Mouse (Mus musculus) limb, embryonic 10.5 days (tissue): ENCODE data around the gene Gm21800. TPM values are rescaled to one million over a fixed set of nuclear protein-coding genes. Genes with fewer than 3 reads are reported as not detected.
"Not testable (repeated sequence)": the region's sequence is repeated elsewhere in the genome, so short reads cannot be mapped to it uniquely, and the experiment has no call there.

Experiments
- DNase-seq: peaks from one replicate; pipeline ENCODE4 v3.0.0-alpha.2; 2017; ENCODE audit warnings: low spot score
- H3K27ac ChIP-seq: fragments of 300-500 bp; sonication (generic); 2 replicates; pipeline ENCODE4 v1.5.1; 2016; ENCODE audit warnings: mild to moderate bottlenecking
- H3K27me3 ChIP-seq: fragments of 300-500 bp; sonication (generic); 2 replicates; pipeline ENCODE4 v1.6.1; 2016; ENCODE audit warnings: low read depth, mild to moderate bottlenecking; ENCODE audit not compliant: poor library complexity, severe bottlenecking
- H3K36me3 ChIP-seq: fragments of 300-500 bp; sonication (generic); 2 replicates; pipeline ENCODE4 v1.6.1; 2016; ENCODE audit warnings: mild to moderate bottlenecking, moderate library complexity
- H3K4me1 ChIP-seq: fragments of 300-500 bp; sonication (generic); 2 replicates; pipeline ENCODE4 v1.6.1; 2016
- H3K4me3 ChIP-seq: fragments of 300-500 bp; sonication (generic); 2 replicates; pipeline ENCODE4 v1.5.1; 2016; ENCODE audit warnings: mild to moderate bottlenecking, moderate library complexity
- H3K9me3 ChIP-seq: fragments of 300-500 bp; sonication (generic); replicated peaks from 2 replicates; pipeline ENCODE4 v1.6.1; 2016; ENCODE audit warnings: mild to moderate bottlenecking
- WGBS: fragments of 180-500 bp; shearing (Covaris S2); methylation state at CpG from one replicate; pipeline ENCODE4 v1.1.7; 2016; 5-methylcytosine and 5-hydroxymethylcytosine counted together
- polyA plus RNA-seq: library from polyadenylated mRNA; unstranded; fragments of >200 nt; fragmentation: Nextera tagmentation; extraction: Ambion mirVana; gene quantifications from 2 replicates; pipeline ENCODE4 v1.2.1, GENCODE M21; 2016

The Gm21800 gene
- not detected in 2 replicates for polyA plus RNA-seq

GRCm38 (mm10) chrY:41406198-41406597, at the start of gene Gm21800:
Gene Gm21800 (plus strand): TSS chrY:41406498.
- H3K27me3 ChIP-seq, H3K9me3 ChIP-seq, H3K36me3 ChIP-seq, H3K4me1 ChIP-seq, DNase-seq, H3K27ac ChIP-seq, H3K4me3 ChIP-seq: not testable (repeated sequence)
- 76% methylated on average over 2 of the region's 3 CpGs for WGBS
